In genomic region chr8:115756027-115756426, GRCm38 (mm10) we compare ENCODE assay signal across 15 mouse cellular contexts. TPM values are rescaled to one million over a fixed set of nuclear protein-coding genes. Genes with fewer than 3 reads are reported as not detected.
DNase-seq lines count a peak whose midpoint lies in the region; ATAC-seq and TF ChIP-seq lines count a peak whose summit lies in the region.
"Had no signal": no experiment of that assay in that cellular context is flagged by ENCODE, and none has a peak within 500 bp of the region (broad histone marks: within the 10 kb centered on the region; RNA-seq: fewer than 3 reads in every experiment).

No protein-coding gene starts in this region.

- H3K4me1 ChIP-seq in liver, adult 2 months (ENCODE audit: control insufficient read depth, insufficient read depth, low read length) = peaks cover 31% of the 10 kb centered on the region
- no peaks in the 10 kb centered on the region for H3K4me1 ChIP-seq in intestine, embryonic 15.5 days (replicated peaks)
- H3K4me1 ChIP-seq: midbrain, embryonic 12.5 days; neural tube, embryonic 12.5 days had no signal

- H3K27ac ChIP-seq in liver, adult 2 months (replicated peaks; ENCODE audit: insufficient read depth, low read depth, low read length) = peak overlapping the region; percentile 24; the same call in 1 of the 2 replicates
- no peak overlapping the region for H3K27ac ChIP-seq in intestine, embryonic 15.5 days
- H3K27ac ChIP-seq: heart, embryonic 13.5 days; hindbrain, embryonic 14.5 days; liver, embryonic 15.5 days; midbrain, embryonic 12.5 days; neural tube, embryonic 12.5 days had no signal

- H3K9ac ChIP-seq in liver, adult 2 months (ENCODE audit: low read depth, low read length) = no peak overlapping the region
- H3K9ac ChIP-seq in intestine, embryonic 15.5 days = no peak overlapping the region
- H3K9ac ChIP-seq: heart, embryonic 13.5 days; hindbrain, embryonic 14.5 days; liver, embryonic 15.5 days; midbrain, embryonic 12.5 days; neural tube, embryonic 12.5 days had no signal

- TF ChIP-seq CTCF in liver, adult 2 months (IDR thresholded peaks at IDR 0.05; ENCODE audit: low read depth, low read length) = no peak

- 20% methylated on average over 2 of the region's 2 CpGs for WGBS in liver, adult 2 months
- WGBS in intestine, embryonic 15.5 days = 75% methylated on average over 2 of the region's 2 CpGs

- no peaks in the 10 kb centered on the region for H3K36me3 ChIP-seq in liver, adult 2 months (ENCODE audit: control insufficient read depth, insufficient read depth, low read length)
- no peaks in the 10 kb centered on the region for H3K36me3 ChIP-seq in intestine, embryonic 15.5 days
- H3K36me3 ChIP-seq: heart, embryonic 13.5 days; liver, embryonic 15.5 days; midbrain, embryonic 12.5 days; neural tube, embryonic 12.5 days had no signal

- no peaks in the 10 kb centered on the region for H3K9me3 ChIP-seq in intestine, embryonic 15.5 days
- H3K9me3 ChIP-seq: heart, embryonic 13.5 days; liver, embryonic 15.5 days; midbrain, embryonic 12.5 days; neural tube, embryonic 12.5 days had no signal

- peak; percentile 37 for DNase-seq in adrenal gland, adult 2 months
- no peak for DNase-seq in adrenal gland, postnatal 25 days
- DNase-seq in liver, adult 2 months (ENCODE audit: extremely low read depth, low read depth, low spot score) = peak; percentile 97
- DNase-seq in liver = no peak
- DNase-seq in cerebellum, adult 9-10 months = peak; percentile 94
- DNase-seq in lung, postnatal 14 days = peak; percentile 30
- DNase-seq in frontal cortex, postnatal 25 days (ENCODE audit: low spot score in 2 of 2) = no peak
- DNase-seq: kidney, adult 2 months; thymus, adult 18-20 months had no signal

- H3K27me3 ChIP-seq in liver, adult 2 months (ENCODE audit: control insufficient read depth, insufficient read depth, low read length) = no peaks in the 10 kb centered on the region
- no peaks in the 10 kb centered on the region for H3K27me3 ChIP-seq in intestine, embryonic 15.5 days (replicated peaks)
- H3K27me3 ChIP-seq: heart, embryonic 13.5 days; liver, embryonic 15.5 days; neural tube, embryonic 12.5 days had no signal

- no peak for ATAC-seq in intestine, embryonic 15.5 days

- TF ChIP-seq POLR2A in liver, adult 2 months (IDR thresholded peaks at IDR 0.05; ENCODE audit: extremely low read depth, insufficient read depth, low read length) = no peak

- no peak overlapping the region for H3K4me2 ChIP-seq in intestine, embryonic 15.5 days (replicated peaks)
- H3K4me2 ChIP-seq: heart, embryonic 13.5 days; hindbrain, embryonic 14.5 days; liver, embryonic 15.5 days; midbrain, embryonic 12.5 days; neural tube, embryonic 12.5 days had no signal

- no peaks in the 10 kb centered on the region for H3K79me2 ChIP-seq in liver, adult 2 months (ENCODE audit: control insufficient read depth, insufficient read depth, low read length)

- no peak overlapping the region for H3K4me3 ChIP-seq in liver, adult 2 months (ENCODE audit: insufficient read depth, low read depth, low read length)
- H3K4me3 ChIP-seq in intestine, embryonic 15.5 days (replicated peaks) = no peak overlapping the region
- H3K4me3 ChIP-seq: heart, embryonic 13.5 days; liver, embryonic 15.5 days; midbrain, embryonic 12.5 days; neural tube, embryonic 12.5 days had no signal

RNA-seq across cellular contexts. Expression of gene Maf, which starts 48.4 kb away (rescaled TPM):
- total RNA-seq in adrenal gland, adult 2 months (2021) = 10 to 100 TPM; 20.8 to 23.7 TPM
- polyA plus RNA-seq in adrenal gland, adult 2 months (2012; rRNA removed) = 13.0 and 15.7 TPM in 2 replicates
- 23.7 and 27.3 TPM in 2 replicates for total RNA-seq in adrenal gland, postnatal 25 days (2021)
- 9.9 and 10.6 TPM in 2 replicates for total RNA-seq in liver, adult 2 months (2014; rRNA removed)
- polyA plus RNA-seq in liver, adult 2 months (2012; rRNA removed) = 5.0 and 6.4 TPM in 2 replicates
- 10.1 and 11.5 TPM in 2 replicates for polyA plus RNA-seq in intestine, embryonic 15.5 days (2015; fragmentation: Nextera tagmentation; extraction: Ambion mirVana)

Comparison
In these comparisons a context has a peak if more than half of its experiments do, and no peak if none do; other contexts are left out.
1. DNase-seq: peak in adrenal gland, adult 2 months (single experiment), liver, adult 2 months (single experiment), cerebellum, adult 9-10 months (single experiment) and lung, postnatal 14 days (single experiment); none in adrenal gland, postnatal 25 days (single experiment), liver (single experiment) and frontal cortex, postnatal 25 days (0 of 2).